Mouse (Mus musculus) midbrain, embryonic 11.5 days (tissue): ENCODE results near the gene Eif3k. TPM values are rescaled to one million over a fixed set of nuclear protein-coding genes. Genes with fewer than 3 reads are reported as not detected.
A peak's percentile ranks its signal among the peaks of the same experiment; 100 is the strongest.

Source experiments
- ATAC-seq: fragments of 200-750 bp; cut with Nextera tagmentation; 2 replicates; pipeline ENCODE4 v1.8.0; 2017; ENCODE audit warnings: moderate TSS enrichment, moderate library complexity; ENCODE audit not compliant: low FRiP score
- DNase-seq: peaks from one replicate; pipeline ENCODE4 v3.0.0; 2015; ENCODE audit warnings: low spot score; ENCODE audit errors: missing footprints
- H3K27ac ChIP-seq: fragments of 300-500 bp; sonication (generic); 2 replicates; pipeline ENCODE4 v1.5.1; 2014; ENCODE audit warnings: low read depth, low read length
- H3K27me3 ChIP-seq: fragments of 300-500 bp; sonication (generic); 2 replicates; pipeline ENCODE4 v1.6.1; 2014; ENCODE audit warnings: mild to moderate bottlenecking, low read length, moderate library complexity, mixed read lengths; ENCODE audit not compliant: control insufficient read depth, insufficient read depth
- H3K36me3 ChIP-seq: fragments of 300-500 bp; sonication (generic); 2 replicates; pipeline ENCODE4 v1.6.1; 2014; ENCODE audit warnings: mild to moderate bottlenecking, low read length, moderate library complexity, mixed read lengths; ENCODE audit not compliant: control insufficient read depth, insufficient read depth
- H3K4me1 ChIP-seq: fragments of 300-500 bp; sonication (generic); 2 replicates; pipeline ENCODE4 v1.6.1; 2014; ENCODE audit warnings: low read length; ENCODE audit not compliant: control insufficient read depth, insufficient read depth
- H3K4me2 ChIP-seq: fragments of 300-500 bp; sonication (generic); 2 replicates; pipeline ENCODE4 v1.6.1; 2014; ENCODE audit warnings: mild to moderate bottlenecking, moderate library complexity
- H3K4me3 ChIP-seq: fragments of 300-500 bp; sonication (generic); 2 replicates; pipeline ENCODE4 v1.5.1; 2014; ENCODE audit warnings: low read depth, low read length
- H3K9ac ChIP-seq: fragments of 300-500 bp; sonication (generic); 2 replicates; pipeline ENCODE4 v1.6.1; 2014; ENCODE audit warnings: low read length
- H3K9me3 ChIP-seq: fragments of 300-500 bp; sonication (generic); 2 replicates; pipeline ENCODE4 v1.6.1; 2016; ENCODE audit warnings: low read length; ENCODE audit not compliant: control insufficient read depth
- WGBS: fragments of 180-500 bp; shearing (Covaris S2); extraction: QIAGEN DNeasy Blood & Tissue Kit; methylation state at CpG from one replicate; pipeline ENCODE4 v1.1.7; 2014; 5-methylcytosine and 5-hydroxymethylcytosine counted together
- polyA plus RNA-seq: library from polyadenylated mRNA; unstranded; fragments of >200 nt; fragmentation: Nextera tagmentation; extraction: Ambion mirVana; gene quantifications from 2 replicates; pipeline ENCODE4 v1.2.1, GENCODE M21; 2014

Eif3k gene
- polyA plus RNA-seq, 1 experiment from 2014 or later = 392 TPM

DNA sequence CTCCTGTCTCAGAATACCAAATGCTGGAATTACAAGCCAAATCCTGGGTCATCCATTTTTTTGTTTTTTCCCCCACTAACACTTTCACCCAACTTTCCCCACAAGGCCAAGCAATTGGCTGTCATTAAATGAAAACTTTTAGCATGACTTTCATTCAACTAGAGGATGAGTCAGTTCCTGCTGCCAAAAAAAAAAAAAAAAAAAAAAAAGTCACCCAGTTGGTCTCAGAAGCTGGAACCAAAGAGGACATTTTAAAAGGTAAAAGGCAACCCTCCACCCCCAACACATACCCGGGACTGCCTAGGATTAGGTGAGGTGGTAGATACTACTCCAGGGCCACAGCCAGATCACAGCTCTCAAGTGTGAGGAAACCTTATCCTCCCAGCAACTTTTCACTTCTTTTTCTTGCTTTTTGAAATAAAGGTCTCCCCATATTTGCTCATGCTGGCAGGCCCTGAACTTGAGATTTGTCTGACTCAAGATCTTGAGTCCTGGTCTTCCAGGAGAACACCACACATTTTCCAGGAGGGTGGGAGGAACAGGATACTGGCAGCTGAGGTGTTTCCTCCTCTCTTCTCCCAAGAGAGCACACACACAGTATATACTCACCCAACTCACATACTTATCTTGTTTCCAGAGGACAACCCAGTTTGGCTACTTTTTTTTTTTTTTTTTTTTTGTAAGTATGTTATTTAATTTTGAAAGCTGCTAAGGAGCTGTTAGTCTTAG is 23.5 kb downstream of the Eif3k start:
- H3K9ac ChIP-seq = no peak overlapping the region
- H3K9me3 ChIP-seq = no peaks in the 10 kb centered on the region
- ATAC-seq (no peak), DNase-seq (no peak)
- H3K4me2 ChIP-seq = no peak overlapping the region
- no peak overlapping the region for H3K4me3 ChIP-seq
- H3K27ac ChIP-seq = no peak overlapping the region
- H3K4me1 ChIP-seq = peaks cover 42% of the 10 kb centered on the region
- no peaks in the 10 kb centered on the region for H3K36me3 ChIP-seq
- WGBS = 84% methylated on average over 1 of the region's 1 CpGs
- H3K27me3 ChIP-seq = no peaks in the 10 kb centered on the region

- no peaks in the 10 kb centered on the region for H3K9me3 ChIP-seq
- peaks cover 48% of the 10 kb centered on the region for H3K4me1 ChIP-seq
- no peaks in the 10 kb centered on the region for H3K36me3 ChIP-seq
- H3K27me3 ChIP-seq = no peaks in the 10 kb centered on the region
- 92% methylated on average over 6 of the region's 6 CpGs for WGBS
- DNase-seq (no peak), ATAC-seq (no peak)
- no peak overlapping the region for H3K4me2 ChIP-seq
- no peak overlapping the region for H3K9ac ChIP-seq
- no peak overlapping the region for H3K4me3 ChIP-seq
- H3K27ac ChIP-seq = no peak overlapping the region
Measured at GRCm38 (mm10) chr7:28957286-28957685, 24.4 kb downstream of the Eif3k start.

GRCm38 (mm10) chr7:28956270-28956669 is 25.4 kb downstream of the Eif3k start:
- Histone ChIP-seq H3K27me3 (no peaks in the 10 kb centered on the region), H3K9ac (no peak overlapping the region), H3K27ac (no peak overlapping the region), H3K4me2 (no peak overlapping the region), H3K36me3 (no peaks in the 10 kb centered on the region), H3K9me3 (no peaks in the 10 kb centered on the region), H3K4me3 (no peak overlapping the region), H3K4me1 (peaks cover 47% of the 10 kb centered on the region)
- 94% methylated on average over 1 of the region's 1 CpGs for WGBS
- DNase-seq = no peak
- ATAC-seq = no peak

- H3K36me3 ChIP-seq = no peaks in the 10 kb centered on the region
- H3K27me3 ChIP-seq = no peaks in the 10 kb centered on the region
- H3K4me2 ChIP-seq = no peak overlapping the region
- H3K9ac ChIP-seq = no peak overlapping the region
- H3K4me3 ChIP-seq = no peak overlapping the region
- 67% methylated on average over 5 of the region's 5 CpGs for WGBS
- no peaks in the 10 kb centered on the region for H3K9me3 ChIP-seq
- peaks cover 39% of the 10 kb centered on the region for H3K4me1 ChIP-seq
- ATAC-seq = no peak
- H3K27ac ChIP-seq = no peak overlapping the region
- DNase-seq = no peak
Measured at GRCm38 (mm10) chr7:28955295-28955897, 26.3 kb downstream of the Eif3k start.

GRCm38 (mm10) chr7:28954773-28955172 is 26.9 kb downstream of the Eif3k start:
- 80% methylated on average over 4 of the region's 4 CpGs for WGBS
- Histone ChIP-seq H3K4me1 (peaks cover 32% of the 10 kb centered on the region), H3K36me3 (no peaks in the 10 kb centered on the region), H3K27ac (no peak overlapping the region), H3K4me3 (no peak overlapping the region), H3K4me2 (no peak overlapping the region), H3K9me3 (no peaks in the 10 kb centered on the region), H3K9ac (no peak overlapping the region), H3K27me3 (no peaks in the 10 kb centered on the region)
- no peak for ATAC-seq
- DNase-seq = no peak

DNA sequence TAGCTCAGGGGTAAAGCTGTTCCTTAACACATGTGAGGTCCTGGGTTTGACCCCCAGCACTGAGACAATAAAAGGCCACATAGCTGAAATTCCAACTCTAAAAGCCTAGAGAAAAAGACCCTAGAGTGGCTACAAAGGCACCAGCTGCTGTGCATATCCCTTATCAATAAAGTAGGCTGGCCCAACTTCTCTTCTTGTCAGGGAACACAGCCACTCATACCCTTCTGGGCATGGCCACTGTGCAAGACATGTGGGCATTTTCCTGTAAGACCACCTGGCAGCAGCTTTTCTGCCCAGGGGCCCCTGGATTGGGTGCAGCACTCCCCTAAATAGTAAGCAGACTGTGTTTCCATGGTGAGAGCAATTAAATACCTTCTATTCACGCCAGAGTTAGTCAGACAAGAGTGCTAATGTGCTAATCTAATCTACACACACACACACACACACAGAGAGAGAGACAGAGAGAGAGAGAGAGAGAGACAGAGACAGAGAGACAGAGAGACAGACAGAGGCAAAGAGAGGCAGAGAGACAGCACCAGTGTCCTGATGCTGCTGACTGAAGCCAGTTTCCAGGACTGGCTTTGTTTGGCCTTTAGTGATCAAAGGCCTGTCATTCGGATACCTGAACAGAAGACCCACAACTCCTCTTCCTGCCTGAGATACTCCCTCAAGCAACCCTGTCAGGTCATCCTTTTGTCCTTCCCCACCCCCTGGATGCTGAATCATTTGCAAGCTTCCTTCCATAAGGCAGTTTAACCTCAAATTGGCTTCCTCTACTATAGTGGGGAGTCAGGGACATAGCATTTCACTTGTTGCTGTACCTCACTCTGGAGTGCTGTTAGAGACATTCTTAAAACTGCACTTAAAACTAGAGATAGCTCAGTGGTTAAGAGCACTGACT is 27.9 kb downstream of the Eif3k start:
- Histone ChIP-seq H3K4me2 (peak overlapping the region; percentile 25; the same call in 1 of the 2 replicates), H3K27ac (peak overlapping the region; percentile 76), H3K9ac (peak overlapping the region; percentile 10; the same call in 1 of the 2 replicates), H3K36me3 (no peaks in the 10 kb centered on the region), H3K4me3 (no peak overlapping the region), H3K27me3 (no peaks in the 10 kb centered on the region), H3K9me3 (no peaks in the 10 kb centered on the region), H3K4me1 (peaks cover 24% of the 10 kb centered on the region)
- 4% methylated on average over 2 of the region's 2 CpGs for WGBS
- DNase-seq (peak; percentile 93), ATAC-seq (peak; percentile 85)

DNA sequence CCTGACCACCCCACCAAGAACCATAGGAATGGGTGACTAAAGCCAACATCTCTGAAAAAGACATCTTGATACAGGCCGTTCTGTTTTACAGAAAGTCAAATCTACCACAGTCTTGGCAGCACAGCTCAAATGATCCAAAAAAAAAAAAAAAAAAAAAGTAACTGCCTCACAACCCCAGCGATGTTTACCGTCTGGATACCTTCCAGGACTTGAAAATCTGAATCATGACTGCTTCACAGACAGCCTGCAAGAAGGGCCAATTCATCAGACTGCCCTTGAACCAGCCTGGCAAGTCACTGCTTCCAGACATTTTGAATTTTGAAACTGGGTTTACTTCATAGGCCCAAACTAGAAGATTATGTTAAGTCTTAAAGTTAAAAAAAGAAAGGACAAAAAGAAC is 28.9 kb downstream of the Eif3k start:
- Histone ChIP-seq H3K4me3 (no peak overlapping the region), H3K4me1 (peaks cover 23% of the 10 kb centered on the region)

GRCm38 (mm10) chr7:28951764-28952163 is 29.9 kb downstream of the Eif3k start:
- Histone ChIP-seq H3K36me3 (no peaks in the 10 kb centered on the region), H3K27me3 (no peaks in the 10 kb centered on the region), H3K9me3 (no peaks in the 10 kb centered on the region), H3K4me2 (no peak overlapping the region), H3K4me1 (peaks cover 23% of the 10 kb centered on the region), H3K4me3 (no peak overlapping the region), H3K27ac (no peak overlapping the region), H3K9ac (no peak overlapping the region)
- 83% methylated on average over 2 of the region's 2 CpGs for WGBS
- DNase-seq (no peak), ATAC-seq (no peak)

More for the DNA sequence above, 28.9 kb downstream of the Eif3k start:
- no peaks in the 10 kb centered on the region for H3K9me3 ChIP-seq
- H3K27ac ChIP-seq = peak overlapping the region; percentile 76; the same call in 1 of the 2 replicates
- 47% methylated on average over 3 of the region's 3 CpGs for WGBS
- ATAC-seq (no peak), DNase-seq (no peak)
- no peaks in the 10 kb centered on the region for H3K27me3 ChIP-seq
- H3K9ac ChIP-seq = peak overlapping the region; percentile 21; the same call in 1 of the 2 replicates
- H3K36me3 ChIP-seq = no peaks in the 10 kb centered on the region
- H3K4me2 ChIP-seq = no peak overlapping the region
